Mouse (Mus musculus): ENCODE results near the gene Pde3b.

- TF ChIP-seq NRF1 (IDR thresholded peaks at IDR 0.05; ENCODE audit: low read depth, low read length) (no peak), CTCF (conservative IDR thresholded peaks at IDR 0.05 in 1 of 2, IDR thresholded peaks at IDR 0.05 in 1 of 2; ENCODE audit: low read depth in 2 of 2, low read length in 2 of 2) (no peak), POLR2A (IDR thresholded peaks at IDR 0.05; ENCODE audit: low read depth, low read length) (no peak), ETS1 (conservative IDR thresholded peaks at IDR 0.05; ENCODE audit: low read depth, low read length) (no peak)
These were observed 13.0 kb upstream of the Pde3b start for GRCm38 (mm10) chr7:114402130-114402529.

Data from CH12.LX (cell line).